Mouse (Mus musculus): ENCODE measurements at regions not wholly inside any gene's neighbourhood (a gene's known extent, or its start where the extent isn't known, plus 50 kb on each side); places are given as distances from the start of the nearest gene placed in this dataset.
"Not testable (repeated sequence)": the region's sequence is repeated elsewhere in the genome, so short reads cannot be mapped to it uniquely, and the experiment has no call there.

DNA sequence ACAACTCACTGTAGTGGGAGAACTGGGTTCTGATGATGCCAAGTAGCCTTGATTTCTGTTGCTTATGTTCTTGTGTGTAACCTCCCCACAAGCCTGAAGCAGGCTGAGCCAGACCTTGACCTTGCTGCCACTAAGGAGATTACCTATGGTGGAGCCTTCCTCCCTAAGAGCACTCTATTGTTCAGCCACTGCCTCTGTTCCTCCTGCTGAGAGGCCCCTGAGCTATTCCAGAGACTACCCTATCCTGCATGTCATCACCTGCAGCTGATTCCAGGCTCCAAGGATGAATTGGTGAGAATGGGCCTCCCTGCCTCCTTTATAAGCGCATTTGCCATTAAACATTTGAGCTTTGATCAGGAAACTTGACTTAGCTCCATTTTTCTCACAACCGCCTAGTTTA, 60.8 kb upstream of the Dnajc1 start:
- not testable (repeated sequence) for DNase-seq (ENCODE audit: low spot score in 2 of 2)

DNA sequence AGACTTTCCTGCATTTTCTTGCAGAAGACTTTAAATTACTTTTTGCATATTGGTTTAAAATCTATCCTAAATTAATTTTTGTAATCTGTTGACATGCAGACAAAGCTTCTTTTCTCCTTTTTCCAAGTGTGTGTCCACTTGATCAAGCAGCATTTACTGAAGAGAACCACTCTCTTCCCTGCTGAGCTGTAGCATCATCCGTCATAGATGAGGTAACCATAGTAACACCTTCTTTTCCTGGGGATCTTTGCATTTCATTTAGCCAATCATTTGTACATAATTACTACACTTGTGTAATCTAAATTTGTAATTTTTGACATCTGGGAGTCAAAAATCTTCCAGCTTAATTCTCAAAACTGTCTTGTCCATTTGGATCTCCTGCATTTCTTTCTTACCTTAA, 53.2 kb upstream of the Dnajc1 start:
- DNase-seq (ENCODE audit: low spot score in 2 of 2), result no peak
